Mouse (Mus musculus): Measurements from ENCODE around the gene Adsl. TPM values are rescaled to one million over a fixed set of nuclear protein-coding genes. Genes with fewer than 3 reads are reported as not detected.

The Adsl gene
- polyA plus RNA-seq (2014; fragmentation: Illumina TruSeq; extraction: RNeasy Lipid Tissue Mini Kit (QIAGEN cat#74804); ENCODE audit: low read depth, low replicate concordance) = 7.0 TPM

GRCm38 (mm10) chr15:80948145-80949135 is at the start of gene Adsl:
TSS of gene Adsl (plus strand) at chr15:80948490.

GRCm38 (mm10) chr15:80977620-80978334 is 29.5 kb downstream of the Adsl start, which contains the start of gene Sgsm3:
TSS of gene Sgsm3 (plus strand) at chr15:80977765.

Other genes starting within 250 kb of the Adsl start
- 14.5 TPM for gene Tnrc6b, start 237.2 kb upstream of the Adsl start, polyA plus RNA-seq (2014; fragmentation: Illumina TruSeq; extraction: RNeasy Lipid Tissue Mini Kit (QIAGEN cat#74804); ENCODE audit: low read depth, low replicate concordance)
- gene Sgsm3, start 29.3 kb downstream of the Adsl start, polyA plus RNA-seq (2014; fragmentation: Illumina TruSeq; extraction: RNeasy Lipid Tissue Mini Kit (QIAGEN cat#74804); ENCODE audit: low read depth, low replicate concordance) = 0.65 TPM
- 0.36 TPM for gene Mrtfa, start 242.3 kb downstream of the Adsl start, polyA plus RNA-seq (2014; fragmentation: Illumina TruSeq; extraction: RNeasy Lipid Tissue Mini Kit (QIAGEN cat#74804); ENCODE audit: low read depth, low replicate concordance)